Mouse (Mus musculus): ENCODE data around the gene Snx9. TPM values are rescaled to one million over a fixed set of nuclear protein-coding genes. Genes with fewer than 3 reads are reported as not detected.

Snx9 gene
- polyA plus RNA-seq, 1 experiment, result 0.32 TPM

GRCm38 (mm10) chr17:5822541-5822940 lies 18.6 kb upstream of the Snx9 start:
- H3K36me3 ChIP-seq (ENCODE audit: control insufficient read depth), result no peaks in the 10 kb centered on the region
- peaks cover 2% of the 10 kb centered on the region for H3K4me1 ChIP-seq (ENCODE audit: control insufficient read depth)
- no peaks in the 10 kb centered on the region for H3K9me3 ChIP-seq (ENCODE audit: control insufficient read depth, low read length)
- H3K27me3 ChIP-seq (ENCODE audit: control insufficient read depth), result no peaks in the 10 kb centered on the region
- TF ChIP-seq TAL1 (IDR thresholded peaks at IDR 0.05; ENCODE audit: low read length), result no peak
- no peak for TF ChIP-seq GATA1 (IDR thresholded peaks at IDR 0.05; ENCODE audit: low read length)
- H3K4me3 ChIP-seq (replicated peaks), result no peak overlapping the region

- Histone ChIP-seq H3K4me1 (ENCODE audit: control insufficient read depth) (peaks cover 3% of the 10 kb centered on the region), H3K27me3 (ENCODE audit: control insufficient read depth) (no peaks in the 10 kb centered on the region), H3K4me3 (replicated peaks) (no peak overlapping the region), H3K9me3 (ENCODE audit: control insufficient read depth, low read length) (no peaks in the 10 kb centered on the region), H3K36me3 (ENCODE audit: control insufficient read depth) (no peaks in the 10 kb centered on the region)
- no peak for TF ChIP-seq TAL1 (IDR thresholded peaks at IDR 0.05; ENCODE audit: low read length)
- TF ChIP-seq GATA1 (IDR thresholded peaks at IDR 0.05; ENCODE audit: low read length), result no peak
These were observed 18.1 kb upstream of the Snx9 start for GRCm38 (mm10) chr17:5823032-5823431.

GRCm38 (mm10) chr17:5827836-5828582 lies 13.1 kb upstream of the Snx9 start:
- H3K27me3 ChIP-seq (ENCODE audit: control insufficient read depth), result no peaks in the 10 kb centered on the region
- no peaks in the 10 kb centered on the region for H3K9me3 ChIP-seq (ENCODE audit: control insufficient read depth, low read length)
- H3K4me1 ChIP-seq (ENCODE audit: control insufficient read depth), result peaks cover 50% of the 10 kb centered on the region
- H3K4me3 ChIP-seq (replicated peaks), result no peak overlapping the region
- no peak for TF ChIP-seq TAL1 (IDR thresholded peaks at IDR 0.05; ENCODE audit: low read length)
- no peak for TF ChIP-seq GATA1 (IDR thresholded peaks at IDR 0.05; ENCODE audit: low read length)
- no peaks in the 10 kb centered on the region for H3K36me3 ChIP-seq (ENCODE audit: control insufficient read depth)

GRCm38 (mm10) chr17:5828583-5828836 lies 12.6 kb upstream of the Snx9 start:
- Histone ChIP-seq H3K36me3 (ENCODE audit: control insufficient read depth) (no peaks in the 10 kb centered on the region), H3K4me1 (ENCODE audit: control insufficient read depth) (peaks cover 49% of the 10 kb centered on the region), H3K4me3 (replicated peaks) (no peak overlapping the region)

GRCm38 (mm10) chr17:5828944-5829343 lies 12.2 kb upstream of the Snx9 start:
- no peaks in the 10 kb centered on the region for H3K27me3 ChIP-seq (ENCODE audit: control insufficient read depth)
- peaks cover 49% of the 10 kb centered on the region for H3K4me1 ChIP-seq (ENCODE audit: control insufficient read depth)
- no peak overlapping the region for H3K4me3 ChIP-seq (replicated peaks)
- TF ChIP-seq TAL1 (IDR thresholded peaks at IDR 0.05; ENCODE audit: low read length), result no peak
- H3K36me3 ChIP-seq (ENCODE audit: control insufficient read depth), result no peaks in the 10 kb centered on the region
- H3K9me3 ChIP-seq (ENCODE audit: control insufficient read depth, low read length), result no peaks in the 10 kb centered on the region

More at GRCm38 (mm10) chr17:5828583-5828836, 12.6 kb upstream of the Snx9 start:
- TF ChIP-seq TAL1 (IDR thresholded peaks at IDR 0.05; ENCODE audit: low read length) (no peak), GATA1 (IDR thresholded peaks at IDR 0.05; ENCODE audit: low read length) (no peak)
- H3K9me3 ChIP-seq (ENCODE audit: control insufficient read depth, low read length), result no peaks in the 10 kb centered on the region
- no peaks in the 10 kb centered on the region for H3K27me3 ChIP-seq (ENCODE audit: control insufficient read depth)

GRCm38 (mm10) chr17:5829930-5830329 lies 11.2 kb upstream of the Snx9 start:
- H3K4me1 ChIP-seq (ENCODE audit: control insufficient read depth), result peaks cover 49% of the 10 kb centered on the region
- TF ChIP-seq TAL1 (IDR thresholded peaks at IDR 0.05; ENCODE audit: low read length) (no peak), GATA1 (IDR thresholded peaks at IDR 0.05; ENCODE audit: low read length) (no peak)
- H3K27me3 ChIP-seq (ENCODE audit: control insufficient read depth), result no peaks in the 10 kb centered on the region
- no peaks in the 10 kb centered on the region for H3K9me3 ChIP-seq (ENCODE audit: control insufficient read depth, low read length)
- no peaks in the 10 kb centered on the region for H3K36me3 ChIP-seq (ENCODE audit: control insufficient read depth)
- no peak overlapping the region for H3K4me3 ChIP-seq (replicated peaks)

GRCm38 (mm10) chr17:5830382-5830781 lies 10.7 kb upstream of the Snx9 start:
- no peaks in the 10 kb centered on the region for H3K27me3 ChIP-seq (ENCODE audit: control insufficient read depth)
- TF ChIP-seq GATA1 (IDR thresholded peaks at IDR 0.05; ENCODE audit: low read length) (no peak), TAL1 (IDR thresholded peaks at IDR 0.05; ENCODE audit: low read length) (no peak)
- peaks cover 49% of the 10 kb centered on the region for H3K4me1 ChIP-seq (ENCODE audit: control insufficient read depth)
- H3K9me3 ChIP-seq (ENCODE audit: control insufficient read depth, low read length), result no peaks in the 10 kb centered on the region
- no peaks in the 10 kb centered on the region for H3K36me3 ChIP-seq (ENCODE audit: control insufficient read depth)
- H3K4me3 ChIP-seq (replicated peaks), result no peak overlapping the region

GRCm38 (mm10) chr17:5830832-5831231 lies 10.3 kb upstream of the Snx9 start:
- peaks cover 49% of the 10 kb centered on the region for H3K4me1 ChIP-seq (ENCODE audit: control insufficient read depth)
- no peaks in the 10 kb centered on the region for H3K36me3 ChIP-seq (ENCODE audit: control insufficient read depth)
- TF ChIP-seq TAL1 (IDR thresholded peaks at IDR 0.05; ENCODE audit: low read length), result no peak
- no peak for TF ChIP-seq GATA1 (IDR thresholded peaks at IDR 0.05; ENCODE audit: low read length)
- no peak overlapping the region for H3K4me3 ChIP-seq (replicated peaks)
- H3K27me3 ChIP-seq (ENCODE audit: control insufficient read depth), result no peaks in the 10 kb centered on the region
- H3K9me3 ChIP-seq (ENCODE audit: control insufficient read depth, low read length), result no peaks in the 10 kb centered on the region

GRCm38 (mm10) chr17:5831257-5831806 lies 9.8 kb upstream of the Snx9 start:
- Histone ChIP-seq H3K4me3 (replicated peaks) (no peak overlapping the region), H3K36me3 (ENCODE audit: control insufficient read depth) (no peaks in the 10 kb centered on the region), H3K9me3 (ENCODE audit: control insufficient read depth, low read length) (no peaks in the 10 kb centered on the region), H3K27me3 (ENCODE audit: control insufficient read depth) (no peaks in the 10 kb centered on the region), H3K4me1 (ENCODE audit: control insufficient read depth) (peaks cover 49% of the 10 kb centered on the region)
- TF ChIP-seq TAL1 (IDR thresholded peaks at IDR 0.05; ENCODE audit: low read length) (no peak), GATA1 (IDR thresholded peaks at IDR 0.05; ENCODE audit: low read length) (no peak)

GRCm38 (mm10) chr17:5834166-5834565 lies 7.0 kb upstream of the Snx9 start:
- Histone ChIP-seq H3K4me3 (replicated peaks) (no peak overlapping the region), H3K9me3 (ENCODE audit: control insufficient read depth, low read length) (no peaks in the 10 kb centered on the region), H3K4me1 (ENCODE audit: control insufficient read depth) (peaks cover 37% of the 10 kb centered on the region), H3K36me3 (ENCODE audit: control insufficient read depth) (no peaks in the 10 kb centered on the region), H3K27me3 (ENCODE audit: control insufficient read depth) (no peaks in the 10 kb centered on the region)
- no peak for TF ChIP-seq GATA1 (IDR thresholded peaks at IDR 0.05; ENCODE audit: low read length)
- TF ChIP-seq TAL1 (IDR thresholded peaks at IDR 0.05; ENCODE audit: low read length), result no peak

Data from erythroblast, embryonic 14.5 days (primary cell).